Mouse (Mus musculus): ENCODE results near the gene Naa20. TPM values are rescaled to one million over a fixed set of nuclear protein-coding genes. Genes with fewer than 3 reads are reported as not detected.

Gene Naa20
- polyA plus RNA-seq, 1 experiment from 2014 or later: 186 TPM

DNA sequence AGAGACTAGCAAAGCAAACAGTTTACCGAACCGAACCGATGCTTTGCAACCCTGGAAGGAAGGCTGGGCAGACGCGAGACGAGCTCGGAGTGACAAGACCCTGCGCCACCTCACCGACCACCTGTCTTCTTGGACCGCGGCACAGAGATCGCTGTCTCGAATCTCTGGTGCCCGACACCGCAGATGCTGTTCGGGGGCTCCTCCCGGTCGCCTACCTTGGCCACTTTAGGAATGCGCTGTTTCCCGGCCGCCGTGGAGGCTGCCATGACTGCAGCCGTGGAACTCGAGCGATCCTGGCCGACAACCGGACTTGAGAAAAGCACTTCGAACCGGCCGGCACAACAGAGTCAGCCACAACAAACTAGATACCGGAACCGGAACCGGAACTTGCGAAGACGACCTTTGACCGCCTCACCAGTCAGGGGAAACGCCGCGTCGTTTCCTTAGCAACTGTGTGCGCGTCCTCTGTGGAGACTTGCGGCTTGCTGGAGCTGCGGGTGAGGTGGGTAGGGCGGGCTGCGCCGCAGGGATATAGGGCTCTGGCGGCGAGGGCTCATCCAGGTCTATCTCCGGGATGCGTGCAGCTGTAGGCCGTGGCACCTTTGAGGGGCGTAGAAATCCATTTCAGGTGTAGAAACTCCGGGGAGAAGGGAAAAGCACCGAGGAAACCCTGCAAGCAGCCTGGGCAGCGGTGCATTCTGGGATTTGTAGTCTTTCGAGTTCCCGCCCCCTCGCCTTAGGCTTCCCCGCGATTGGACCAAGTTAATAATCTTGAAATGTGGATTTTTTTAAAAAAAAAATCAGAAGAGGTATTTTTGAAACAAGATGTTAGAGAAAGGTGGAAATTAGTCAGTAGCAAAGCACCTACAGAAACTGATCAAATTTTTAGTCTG is 32.7 kb downstream of the Naa20 start, which contains the start of the genes Cfap61 and Crnkl1:
Gene Cfap61 (plus strand): TSS at position 446 of the 893 bp plus-strand sequence.
Gene Crnkl1 (minus strand): TSS at position 676 of the 893 bp plus-strand sequence.
- no peaks in the 10 kb centered on the region for H3K9me3 ChIP-seq (ENCODE audit: control insufficient read depth, low read length)
- H3K4me2 ChIP-seq (ENCODE audit: low read depth, low read length): peak within 1 kb of the TSS; percentile 77
- peaks cover 28% of the 10 kb centered on the region for H3K36me3 ChIP-seq (ENCODE audit: control insufficient read depth, insufficient read depth, low read length)
- peaks cover 6% of the 10 kb centered on the region; the same call in 1 of the 2 replicates for H3K4me1 ChIP-seq (ENCODE audit: control insufficient read depth, insufficient read depth, low read length)
- ATAC-seq (ENCODE audit: low read depth) (peak; percentile 99), DNase-seq (ENCODE audit: low spot score) (peak; percentile 98)
- H3K4me3 ChIP-seq (ENCODE audit: low read depth, low read length): peak within 1 kb of the TSS; percentile 57
- WGBS: under 1% methylated on average over 61 of the region's 61 CpGs
- H3K27me3 ChIP-seq (replicated peaks; ENCODE audit: control insufficient read depth, insufficient read depth, low read length): no peaks in the 10 kb centered on the region
- peak within 1 kb of the TSS; percentile 71 for H3K9ac ChIP-seq (ENCODE audit: low read depth, low read length)
- no peak within 1 kb of the TSS for H3K27ac ChIP-seq (replicated peaks; ENCODE audit: low read depth, low read length)

DNA sequence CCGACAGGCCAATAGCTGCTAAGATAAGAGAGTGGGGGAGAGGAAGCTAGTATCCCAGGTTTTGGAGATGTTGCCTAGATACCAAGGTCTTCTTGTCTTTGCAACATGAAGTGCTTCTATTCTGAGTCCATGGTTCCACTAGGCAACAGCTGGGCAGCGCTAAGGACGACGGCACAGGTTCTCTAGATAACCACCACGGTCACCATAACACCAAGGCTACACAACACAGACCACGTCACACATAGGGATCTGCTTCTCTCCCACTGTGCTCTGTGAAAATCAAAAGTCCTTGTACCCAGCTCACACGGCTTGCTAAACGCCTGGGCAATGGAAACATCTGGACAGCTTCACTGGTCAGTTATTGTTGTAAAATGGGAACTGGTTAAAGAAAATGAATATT is 35.1 kb downstream of the Naa20 start:
- no peak overlapping the region for H3K4me3 ChIP-seq (ENCODE audit: low read depth, low read length)
- ATAC-seq (ENCODE audit: low read depth) (no peak), DNase-seq (ENCODE audit: low spot score) (no peak)
- no peak overlapping the region for H3K27ac ChIP-seq (replicated peaks; ENCODE audit: low read depth, low read length)
- H3K4me1 ChIP-seq (ENCODE audit: control insufficient read depth, insufficient read depth, low read length): peaks cover 6% of the 10 kb centered on the region; the same call in 1 of the 2 replicates
- 87% methylated on average over 8 of the region's 8 CpGs for WGBS
- H3K9me3 ChIP-seq (ENCODE audit: control insufficient read depth, low read length): no peaks in the 10 kb centered on the region
- no peaks in the 10 kb centered on the region for H3K27me3 ChIP-seq (replicated peaks; ENCODE audit: control insufficient read depth, insufficient read depth, low read length)
- no peak overlapping the region for H3K9ac ChIP-seq (ENCODE audit: low read depth, low read length)
- H3K36me3 ChIP-seq (ENCODE audit: control insufficient read depth, insufficient read depth, low read length): peaks cover 7% of the 10 kb centered on the region
- H3K4me2 ChIP-seq (ENCODE audit: low read depth, low read length): no peak overlapping the region

DNA sequence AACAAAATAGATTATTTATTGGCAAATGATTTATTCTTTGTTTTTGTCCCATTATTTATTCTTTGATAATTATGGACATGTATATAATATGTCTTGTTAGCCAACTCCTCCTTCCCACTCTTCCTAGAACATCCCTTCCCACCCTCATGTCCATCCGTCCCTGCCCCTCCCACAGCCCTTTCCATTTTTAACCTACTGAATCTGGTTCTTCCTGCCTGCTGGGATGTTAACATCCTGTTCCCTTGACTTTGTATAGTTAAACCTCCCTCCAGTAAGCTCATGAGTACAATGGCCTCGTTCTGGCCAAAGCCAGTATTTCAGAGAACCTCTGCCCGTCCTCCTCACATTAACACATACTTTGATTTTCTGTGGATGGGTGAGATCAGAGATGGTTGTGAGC is 39.5 kb downstream of the Naa20 start:
- Histone ChIP-seq H3K27ac (replicated peaks; ENCODE audit: low read depth, low read length) (no peak overlapping the region), H3K36me3 (ENCODE audit: control insufficient read depth, insufficient read depth, low read length) (no peaks in the 10 kb centered on the region), H3K4me3 (ENCODE audit: low read depth, low read length) (no peak overlapping the region), H3K4me2 (ENCODE audit: low read depth, low read length) (no peak overlapping the region), H3K4me1 (ENCODE audit: control insufficient read depth, insufficient read depth, low read length) (no peaks in the 10 kb centered on the region), H3K9me3 (ENCODE audit: control insufficient read depth, low read length) (no peaks in the 10 kb centered on the region), H3K9ac (ENCODE audit: low read depth, low read length) (no peak overlapping the region), H3K27me3 (replicated peaks; ENCODE audit: control insufficient read depth, insufficient read depth, low read length) (no peaks in the 10 kb centered on the region)
- DNase-seq (ENCODE audit: low spot score): no peak
- 63% methylated on average over 3 of the region's 3 CpGs for WGBS
- no peak for ATAC-seq (ENCODE audit: low read depth)

DNA sequence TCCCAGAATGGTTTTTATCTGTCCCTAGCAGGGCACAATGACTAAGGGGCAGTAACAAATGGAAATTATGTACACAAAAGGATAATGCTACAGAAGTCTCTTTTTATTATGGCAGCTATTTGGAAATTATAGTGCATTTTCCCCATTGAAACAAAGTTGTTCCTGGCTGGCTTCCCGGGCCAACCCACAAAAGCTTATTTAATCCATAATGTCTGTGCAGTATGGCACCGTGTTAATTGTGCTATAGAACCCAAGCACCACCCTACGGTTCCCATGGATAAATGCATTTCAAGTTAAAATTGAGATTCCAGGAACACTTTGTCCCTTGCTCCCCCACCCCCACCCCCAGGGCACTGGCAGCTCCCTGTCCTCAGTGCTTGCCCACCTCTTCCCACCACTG is 42.4 kb downstream of the Naa20 start:
- no peak overlapping the region for H3K4me2 ChIP-seq (ENCODE audit: low read depth, low read length)
- no peaks in the 10 kb centered on the region for H3K4me1 ChIP-seq (ENCODE audit: control insufficient read depth, insufficient read depth, low read length)
- DNase-seq (ENCODE audit: low spot score): peak; percentile 33

DNA sequence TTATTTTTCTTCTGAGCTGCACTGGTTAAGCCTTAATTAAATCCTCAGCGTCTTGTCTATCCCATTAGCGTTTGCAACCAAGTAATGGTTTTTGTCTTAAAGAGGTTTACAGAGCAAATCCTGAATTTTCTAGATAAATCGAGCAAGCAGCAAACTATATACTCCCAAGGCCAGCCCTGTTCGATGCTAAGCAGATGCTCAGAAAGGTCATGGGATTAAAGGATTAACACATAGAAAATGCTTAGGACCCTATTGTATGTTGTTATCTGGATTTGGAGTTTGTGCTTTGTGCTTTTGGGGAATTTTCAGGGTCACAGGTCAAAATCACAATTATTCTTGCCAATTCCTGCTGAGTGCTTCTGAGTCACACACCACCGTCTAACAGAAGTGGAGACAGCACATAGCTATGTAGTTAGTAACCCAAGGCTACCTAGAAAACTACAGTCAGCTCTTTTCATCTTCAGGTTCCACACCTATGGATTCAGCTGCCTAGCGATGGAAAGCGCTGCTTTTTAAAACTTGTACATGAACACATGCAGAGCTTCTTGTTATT is 46.6 kb downstream of the Naa20 start:
- Histone ChIP-seq H3K4me2 (ENCODE audit: low read depth, low read length) (no peak overlapping the region), H3K27ac (replicated peaks; ENCODE audit: low read depth, low read length) (no peak overlapping the region), H3K36me3 (ENCODE audit: control insufficient read depth, insufficient read depth, low read length) (no peaks in the 10 kb centered on the region), H3K9ac (ENCODE audit: low read depth, low read length) (no peak overlapping the region), H3K4me3 (ENCODE audit: low read depth, low read length) (no peak overlapping the region), H3K9me3 (ENCODE audit: control insufficient read depth, low read length) (no peaks in the 10 kb centered on the region), H3K4me1 (ENCODE audit: control insufficient read depth, insufficient read depth, low read length) (no peaks in the 10 kb centered on the region), H3K27me3 (replicated peaks; ENCODE audit: control insufficient read depth, insufficient read depth, low read length) (peaks cover 4% of the 10 kb centered on the region; the same call in 1 of the 2 replicates)
- DNase-seq (ENCODE audit: low spot score) (no peak), ATAC-seq (ENCODE audit: low read depth) (no peak)
- WGBS: 63% methylated on average over 7 of the region's 7 CpGs

More for the DNA sequence above, 42.4 kb downstream of the Naa20 start:
- H3K27ac ChIP-seq (replicated peaks; ENCODE audit: low read depth, low read length): no peak overlapping the region
- no peak overlapping the region for H3K9ac ChIP-seq (ENCODE audit: low read depth, low read length)
- ATAC-seq (ENCODE audit: low read depth): no peak
- no peaks in the 10 kb centered on the region for H3K36me3 ChIP-seq (ENCODE audit: control insufficient read depth, insufficient read depth, low read length)
- H3K4me3 ChIP-seq (ENCODE audit: low read depth, low read length): no peak overlapping the region
- 50% methylated on average over 3 of the region's 3 CpGs for WGBS
- no peaks in the 10 kb centered on the region for H3K27me3 ChIP-seq (replicated peaks; ENCODE audit: control insufficient read depth, insufficient read depth, low read length)
- no peaks in the 10 kb centered on the region for H3K9me3 ChIP-seq (ENCODE audit: control insufficient read depth, low read length)

DNA sequence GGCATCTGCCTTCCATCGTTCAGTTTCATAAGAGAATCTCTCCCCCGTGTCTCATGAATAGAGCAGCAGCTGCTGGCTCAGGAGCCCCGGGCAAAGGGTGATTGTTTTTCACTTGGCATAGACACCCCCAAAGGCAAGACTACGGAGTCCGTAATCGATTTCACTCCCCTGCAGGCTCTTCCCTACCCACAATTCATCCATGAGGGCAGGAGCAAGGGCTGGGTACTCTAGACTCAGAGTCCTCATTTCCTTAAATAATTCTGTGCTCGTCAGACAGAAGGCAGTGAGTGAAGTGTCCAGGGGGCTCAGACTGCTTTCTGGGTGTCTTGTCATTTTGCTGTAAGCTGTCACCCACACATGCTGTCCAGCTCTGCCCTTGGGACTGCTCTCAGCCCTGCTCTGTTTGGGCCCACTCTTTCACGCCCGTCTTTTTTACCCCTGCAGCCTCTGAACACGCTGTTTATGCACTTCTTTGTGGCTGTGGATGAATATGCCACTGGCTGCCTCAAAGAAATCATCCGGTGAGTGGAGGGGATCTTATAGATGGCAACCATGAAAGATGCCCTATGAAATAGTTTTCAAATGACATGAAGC is 47.7 kb downstream of the Naa20 start:
- Histone ChIP-seq H3K27ac (replicated peaks; ENCODE audit: low read depth, low read length) (no peak overlapping the region), H3K4me2 (ENCODE audit: low read depth, low read length) (no peak overlapping the region), H3K27me3 (replicated peaks; ENCODE audit: control insufficient read depth, insufficient read depth, low read length) (peaks cover 4% of the 10 kb centered on the region; the same call in 1 of the 2 replicates), H3K36me3 (ENCODE audit: control insufficient read depth, insufficient read depth, low read length) (no peaks in the 10 kb centered on the region), H3K4me1 (ENCODE audit: control insufficient read depth, insufficient read depth, low read length) (no peaks in the 10 kb centered on the region), H3K9me3 (ENCODE audit: control insufficient read depth, low read length) (no peaks in the 10 kb centered on the region), H3K9ac (ENCODE audit: low read depth, low read length) (no peak overlapping the region), H3K4me3 (ENCODE audit: low read depth, low read length) (no peak overlapping the region)
- no peak for DNase-seq (ENCODE audit: low spot score)
- no peak for ATAC-seq (ENCODE audit: low read depth)
- WGBS: 43% methylated on average over 11 of the region's 11 CpGs

DNA sequence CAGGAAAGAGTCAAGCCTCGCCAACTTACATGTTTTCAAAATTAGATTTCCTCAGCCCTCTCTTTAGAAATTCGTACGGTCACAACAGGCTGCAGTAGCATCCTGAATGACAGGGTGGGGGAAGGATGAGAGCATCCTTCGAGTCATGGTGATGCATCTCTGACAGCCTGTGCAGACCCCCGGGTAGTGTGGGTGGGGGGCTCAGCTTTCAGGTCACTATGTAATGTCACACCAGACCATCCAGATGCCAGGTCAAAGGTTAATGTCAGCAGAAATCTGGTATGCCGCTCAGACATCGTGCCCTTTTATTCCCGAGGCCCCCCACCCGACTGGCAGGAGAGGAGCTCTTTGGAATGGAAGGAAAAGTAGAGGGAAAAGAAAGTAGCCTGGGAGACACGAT is 48.3 kb downstream of the Naa20 start:
- no peak for ATAC-seq (ENCODE audit: low read depth)
- no peak overlapping the region for H3K27ac ChIP-seq (replicated peaks; ENCODE audit: low read depth, low read length)
- no peak overlapping the region for H3K4me2 ChIP-seq (ENCODE audit: low read depth, low read length)
- peaks cover 4% of the 10 kb centered on the region; the same call in 1 of the 2 replicates for H3K27me3 ChIP-seq (replicated peaks; ENCODE audit: control insufficient read depth, insufficient read depth, low read length)
- H3K4me1 ChIP-seq (ENCODE audit: control insufficient read depth, insufficient read depth, low read length): no peaks in the 10 kb centered on the region
- WGBS: 15% methylated on average over 10 of the region's 10 CpGs
- DNase-seq (ENCODE audit: low spot score): no peak
- H3K36me3 ChIP-seq (ENCODE audit: control insufficient read depth, insufficient read depth, low read length): no peaks in the 10 kb centered on the region
- H3K9me3 ChIP-seq (ENCODE audit: control insufficient read depth, low read length): no peaks in the 10 kb centered on the region
- no peak overlapping the region for H3K9ac ChIP-seq (ENCODE audit: low read depth, low read length)
- H3K4me3 ChIP-seq (ENCODE audit: low read depth, low read length): no peak overlapping the region

DNA sequence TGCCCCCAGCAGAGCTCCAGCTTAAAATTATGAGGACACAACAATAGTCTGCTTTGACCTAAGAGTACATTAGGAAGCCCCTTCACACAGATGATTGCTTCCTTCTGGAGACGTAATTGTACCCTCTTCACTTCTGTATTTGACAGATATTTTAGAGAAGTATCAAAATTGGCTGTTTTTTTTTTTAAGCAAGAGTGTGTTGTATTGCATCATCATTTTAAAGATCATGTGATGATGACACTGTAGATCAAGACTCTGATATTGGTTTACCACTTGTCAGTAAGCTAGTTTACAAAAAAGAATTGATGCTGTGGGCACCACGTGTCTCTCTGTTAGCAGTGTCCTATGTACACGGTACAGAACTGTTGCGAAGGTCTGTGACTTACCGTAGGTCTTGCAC is 50.8 kb downstream of the Naa20 start:
- DNase-seq (ENCODE audit: low spot score) (no peak), ATAC-seq (ENCODE audit: low read depth) (no peak)
- H3K4me3 ChIP-seq (ENCODE audit: low read depth, low read length): no peak overlapping the region
- peaks cover 4% of the 10 kb centered on the region; the same call in 1 of the 2 replicates for H3K27me3 ChIP-seq (replicated peaks; ENCODE audit: control insufficient read depth, insufficient read depth, low read length)
- H3K4me2 ChIP-seq (ENCODE audit: low read depth, low read length): no peak overlapping the region
- no peaks in the 10 kb centered on the region for H3K36me3 ChIP-seq (ENCODE audit: control insufficient read depth, insufficient read depth, low read length)
- no peak overlapping the region for H3K9ac ChIP-seq (ENCODE audit: low read depth, low read length)
- H3K4me1 ChIP-seq (ENCODE audit: control insufficient read depth, insufficient read depth, low read length): no peaks in the 10 kb centered on the region
- H3K9me3 ChIP-seq (ENCODE audit: control insufficient read depth, low read length): no peaks in the 10 kb centered on the region
- no peak overlapping the region for H3K27ac ChIP-seq (replicated peaks; ENCODE audit: low read depth, low read length)
- WGBS: 79% methylated on average over 5 of the region's 5 CpGs

Data from embryonic facial prominence, embryonic 14.5 days (tissue).